In the genomic region with DNA sequence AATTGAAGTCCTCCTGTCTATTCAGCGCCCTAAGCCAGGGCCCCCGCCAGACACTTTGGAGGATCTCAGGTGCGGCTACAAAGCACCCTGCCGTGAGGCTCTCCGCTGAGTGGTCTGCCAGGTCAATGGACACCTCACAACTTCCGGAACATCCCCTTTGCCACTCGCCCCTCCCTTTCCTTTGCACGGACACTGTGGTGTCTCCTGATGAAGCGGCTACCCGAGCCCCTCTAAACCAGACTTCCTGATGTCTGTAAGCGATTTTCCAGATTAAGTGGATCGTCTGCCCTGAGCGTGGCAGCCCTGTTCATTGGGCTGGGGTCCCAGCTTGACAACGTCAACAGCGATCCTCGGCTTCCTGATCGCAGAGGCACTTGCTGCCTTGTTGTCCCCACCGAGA, we compare ENCODE assay signal across 8 mouse cellular contexts. TPM values are rescaled to one million over a fixed set of nuclear protein-coding genes. Genes with fewer than 3 reads are reported as not detected.
A peak's percentile ranks its signal among the peaks of the same experiment; 100 is the strongest.
DNase-seq lines count a peak whose midpoint lies in the region; ATAC-seq and TF ChIP-seq lines count a peak whose summit lies in the region.

No protein-coding gene starts in this region.

- WGBS in lung, embryonic 14.5 days: 5% methylated on average over 18 of the region's 18 CpGs
- 15% methylated on average over 18 of the region's 18 CpGs for WGBS in forebrain, embryonic 13.5 days
- WGBS in liver, embryonic 12.5 days (ENCODE audit: insufficient replicate concordance): 8% methylated on average over 18 of the region's 18 CpGs
- 16% methylated on average over 18 of the region's 18 CpGs for WGBS in neural tube, embryonic 15.5 days

- no peaks in the 10 kb centered on the region for H3K36me3 ChIP-seq in lung, embryonic 14.5 days (ENCODE audit: insufficient read depth)
- H3K36me3 ChIP-seq in forebrain, embryonic 13.5 days (ENCODE audit: poor library complexity, severe bottlenecking): no peaks in the 10 kb centered on the region
- H3K36me3 ChIP-seq in liver, embryonic 12.5 days: no peaks in the 10 kb centered on the region
- H3K36me3 ChIP-seq in neural tube, embryonic 15.5 days: no peaks in the 10 kb centered on the region

- H3K4me3 ChIP-seq in lung, embryonic 14.5 days (ENCODE audit: low read depth, low read length): peak overlapping the region; percentile 14; the same call in 1 of the 2 replicates
- H3K4me3 ChIP-seq in forebrain, embryonic 13.5 days: no peak overlapping the region
- H3K4me3 ChIP-seq in liver, embryonic 12.5 days: peak overlapping the region; percentile 22
- H3K4me3 ChIP-seq in neural tube, embryonic 15.5 days (replicated peaks): peak overlapping the region; percentile 16; the same call in 1 of the 2 replicates

- H3K27ac ChIP-seq in lung, embryonic 14.5 days (ENCODE audit: low read depth): no peak overlapping the region
- no peak overlapping the region for H3K27ac ChIP-seq in forebrain, embryonic 13.5 days
- no peak overlapping the region for H3K27ac ChIP-seq in liver, embryonic 12.5 days
- no peak overlapping the region for H3K27ac ChIP-seq in neural tube, embryonic 15.5 days (replicated peaks)

- no peaks in the 10 kb centered on the region for H3K27me3 ChIP-seq in lung, embryonic 14.5 days (ENCODE audit: insufficient read depth, low read length)
- H3K27me3 ChIP-seq in forebrain, embryonic 13.5 days: no peaks in the 10 kb centered on the region
- peaks cover 74% of the 10 kb centered on the region for H3K27me3 ChIP-seq in liver, embryonic 12.5 days (replicated peaks)
- no peaks in the 10 kb centered on the region for H3K27me3 ChIP-seq in neural tube, embryonic 15.5 days (replicated peaks)

- no peaks in the 10 kb centered on the region for H3K9me3 ChIP-seq in lung, embryonic 14.5 days (ENCODE audit: low read depth, low read length)
- no peaks in the 10 kb centered on the region for H3K9me3 ChIP-seq in forebrain, embryonic 13.5 days (replicated peaks)
- H3K9me3 ChIP-seq in liver, embryonic 12.5 days (replicated peaks): no peaks in the 10 kb centered on the region
- no peaks in the 10 kb centered on the region for H3K9me3 ChIP-seq in neural tube, embryonic 15.5 days (replicated peaks)

- DNase-seq in lung, embryonic 14.5 days: no peak
- DNase-seq in lung, adult 18-20 months: no peak
- no peak for DNase-seq in layer of hippocampus, postnatal 36 days
- DNase-seq in urinary bladder, postnatal 25 days (ENCODE audit: low spot score): no peak
- no peak for DNase-seq in urinary bladder, adult 2 months (ENCODE audit: low spot score)

- H3K4me1 ChIP-seq in lung, embryonic 14.5 days (ENCODE audit: insufficient read depth): no peaks in the 10 kb centered on the region
- peaks cover 28% of the 10 kb centered on the region for H3K4me1 ChIP-seq in forebrain, embryonic 13.5 days
- peaks cover 2% of the 10 kb centered on the region; the same call in 1 of the 2 replicates for H3K4me1 ChIP-seq in liver, embryonic 12.5 days
- peaks cover 16% of the 10 kb centered on the region for H3K4me1 ChIP-seq in neural tube, embryonic 15.5 days

- H3K9ac ChIP-seq in lung, embryonic 14.5 days: no peak overlapping the region
- H3K9ac ChIP-seq in forebrain, embryonic 13.5 days: no peak overlapping the region
- no peak overlapping the region for H3K9ac ChIP-seq in liver, embryonic 12.5 days
- no peak overlapping the region for H3K9ac ChIP-seq in neural tube, embryonic 15.5 days (replicated peaks)

- no peak for ATAC-seq in lung, embryonic 14.5 days (ENCODE audit: insufficient read depth)
- ATAC-seq in forebrain, embryonic 13.5 days: no peak
- no peak for ATAC-seq in liver, embryonic 12.5 days
- no peak for ATAC-seq in neural tube, embryonic 15.5 days (ENCODE audit: low FRiP score)

- H3K4me2 ChIP-seq in lung, embryonic 14.5 days: peak overlapping the region; percentile 45
- peak overlapping the region; percentile 34 for H3K4me2 ChIP-seq in forebrain, embryonic 13.5 days
- peak overlapping the region; percentile 48 for H3K4me2 ChIP-seq in liver, embryonic 12.5 days
- H3K4me2 ChIP-seq in neural tube, embryonic 15.5 days: peak overlapping the region; percentile 46

- TF ChIP-seq CTCF in lung, embryonic 14.5 days (IDR thresholded peaks at IDR 0.05; ENCODE audit: low read depth): no peak

RNA-seq across cellular contexts. Expression of gene Vrk1, which starts 42.2 kb away (rescaled TPM):
- 86.2 and 86.6 TPM in 2 replicates for polyA plus RNA-seq in lung, embryonic 14.5 days (2014; fragmentation: Nextera tagmentation; extraction: Ambion mirVana)
- polyA plus RNA-seq in forebrain, embryonic 13.5 days (2015; fragmentation: Nextera tagmentation; extraction: Ambion mirVana): 98.6 and 101 TPM in 2 replicates
- polyA plus RNA-seq in liver, embryonic 12.5 days (2016; fragmentation: Nextera tagmentation; extraction: Ambion mirVana): 136 and 141 TPM in 2 replicates
- 24.8 and 40.5 TPM in 2 replicates for polyA plus RNA-seq in neural tube, embryonic 15.5 days (2015; fragmentation: Nextera tagmentation; extraction: Ambion mirVana)
- 10 to 100 TPM; 14.9 to 17.3 TPM for total RNA-seq in layer of hippocampus, postnatal 36 days (2021)
- 14.1 and 14.4 TPM in 2 replicates for polyA plus RNA-seq in urinary bladder, adult 2 months (2012; rRNA removed)
